Mouse (Mus musculus) forebrain, embryonic 14.5 days (tissue): ENCODE results near the gene Dstyk. TPM values are rescaled to one million over a fixed set of nuclear protein-coding genes. Genes with fewer than 3 reads are reported as not detected.

ENCODE experiments used
- ATAC-seq: fragments of 200-750 bp; cut with Nextera tagmentation; 2 replicates; pipeline ENCODE4 v1.8.0; 2017; ENCODE audit warnings: mild to moderate bottlenecking, moderate library complexity
- DNase-seq: peaks from one replicate; pipeline ENCODE4 v3.0.0-alpha.2; 2015; ENCODE audit warnings: low spot score
- H3K27ac ChIP-seq: fragments of 300-500 bp; sonication (generic); 2 replicates; pipeline ENCODE4 v1.5.1; 2014; ENCODE audit warnings: low read depth, mild to moderate bottlenecking, control low read depth, low read length, moderate library complexity
- H3K27me3 ChIP-seq: fragments of 300-500 bp; sonication (generic); replicated peaks from 2 replicates; pipeline ENCODE4 v1.6.1; 2014; ENCODE audit warnings: low read length, control low read depth, mixed read lengths; ENCODE audit not compliant: control insufficient read depth, insufficient read depth
- H3K36me3 ChIP-seq: fragments of 300-500 bp; sonication (generic); 2 replicates; pipeline ENCODE4 v1.6.1; 2014; ENCODE audit warnings: low read length, control low read depth; ENCODE audit not compliant: control insufficient read depth, insufficient read depth
- H3K4me1 ChIP-seq: fragments of 300-500 bp; sonication (generic); 2 replicates; pipeline ENCODE4 v1.6.1; 2014; ENCODE audit warnings: antibody characterized with exemption, low read length, control low read depth; ENCODE audit not compliant: control insufficient read depth, insufficient read depth
- H3K4me2 ChIP-seq: fragments of 300-500 bp; sonication (generic); 2 replicates; pipeline ENCODE4 v1.6.1; 2014; ENCODE audit warnings: mild to moderate bottlenecking, control low read depth, low read length
- H3K4me3 ChIP-seq: fragments of 300-500 bp; sonication (generic); 2 replicates; pipeline ENCODE4 v1.5.1; 2014; ENCODE audit warnings: low read depth, low read length, control low read depth
- H3K9ac ChIP-seq: fragments of 300-500 bp; sonication (generic); 2 replicates; pipeline ENCODE4 v1.6.1; 2014; ENCODE audit warnings: mild to moderate bottlenecking, low read length, control low read depth, moderate library complexity
- H3K9me3 ChIP-seq: fragments of 300-500 bp; sonication (generic); replicated peaks from 2 replicates; pipeline ENCODE4 v1.6.1; 2016; ENCODE audit warnings: low read length, control low read depth, mixed read lengths; ENCODE audit not compliant: control insufficient read depth
- WGBS: fragments of 180-500 bp; shearing (Covaris S2); extraction: QIAGEN DNeasy Blood & Tissue Kit; methylation state at CpG from one replicate; pipeline ENCODE4 v1.1.7; 2014; 5-methylcytosine and 5-hydroxymethylcytosine counted together
- polyA plus RNA-seq: library from polyadenylated mRNA; unstranded; fragments of >200 nt; fragmentation: Nextera tagmentation; extraction: Ambion mirVana; gene quantifications from 2 replicates; pipeline ENCODE4 v1.2.1, GENCODE M21; 2014

Gene Dstyk
- polyA plus RNA-seq, 1 experiment from 2014 or later, result 7.7 TPM

- Histone ChIP-seq H3K27me3 (no peaks in the 10 kb centered on the region), H3K27ac (no peak overlapping the region), H3K9me3 (no peaks in the 10 kb centered on the region), H3K9ac (no peak overlapping the region), H3K36me3 (peaks cover 12% of the 10 kb centered on the region), H3K4me3 (no peak overlapping the region), H3K4me2 (no peak overlapping the region), H3K4me1 (peaks cover 34% of the 10 kb centered on the region)
- 87% methylated on average over 4 of the region's 4 CpGs for WGBS
- DNase-seq (no peak), ATAC-seq (no peak)
Measured at GRCm38 (mm10) chr1:132385711-132386110, 31.6 kb upstream of the Dstyk start.

GRCm38 (mm10) chr1:132386266-132386665 is 31.1 kb upstream of the Dstyk start:
- no peak for ATAC-seq
- Histone ChIP-seq H3K4me2 (no peak overlapping the region), H3K36me3 (peaks cover 7% of the 10 kb centered on the region), H3K9ac (no peak overlapping the region), H3K27me3 (no peaks in the 10 kb centered on the region), H3K4me3 (no peak overlapping the region), H3K27ac (no peak overlapping the region), H3K4me1 (peaks cover 34% of the 10 kb centered on the region), H3K9me3 (no peaks in the 10 kb centered on the region)
- 64% methylated on average over 4 of the region's 4 CpGs for WGBS
- DNase-seq, result no peak

- H3K4me3 ChIP-seq, result no peak overlapping the region
- DNase-seq (no peak), ATAC-seq (no peak)
- H3K4me2 ChIP-seq, result peak overlapping the region; percentile 73; the same call in 1 of the 2 replicates
- no peaks in the 10 kb centered on the region for H3K27me3 ChIP-seq
- WGBS, result 50% methylated on average over 4 of the region's 4 CpGs
- peak overlapping the region; percentile 43; the same call in 1 of the 2 replicates for H3K9ac ChIP-seq
- no peaks in the 10 kb centered on the region; the same call in 1 of the 2 replicates for H3K36me3 ChIP-seq
- H3K4me1 ChIP-seq, result peaks cover 34% of the 10 kb centered on the region
- H3K27ac ChIP-seq, result no peak overlapping the region
- no peaks in the 10 kb centered on the region for H3K9me3 ChIP-seq
Measured at GRCm38 (mm10) chr1:132387943-132388342, 29.4 kb upstream of the Dstyk start.

- Histone ChIP-seq H3K9ac (peak overlapping the region; percentile 95), H3K4me3 (peak overlapping the region; percentile 77), H3K27me3 (no peaks in the 10 kb centered on the region), H3K4me1 (peaks cover 34% of the 10 kb centered on the region), H3K4me2 (peak overlapping the region; percentile 73), H3K27ac (no peak overlapping the region), H3K9me3 (no peaks in the 10 kb centered on the region), H3K36me3 (no peaks in the 10 kb centered on the region; the same call in 1 of the 2 replicates)
- DNase-seq (no peak), ATAC-seq (no peak)
- WGBS, result 55% methylated on average over 8 of the region's 8 CpGs
Measured at GRCm38 (mm10) chr1:132388813-132389803, 28.2 kb upstream of the Dstyk start.

GRCm38 (mm10) chr1:132389886-132390585 is 27.3 kb upstream of the Dstyk start:
- Histone ChIP-seq H3K4me3 (peak overlapping the region; percentile 77), H3K9ac (peak overlapping the region; percentile 95), H3K4me1 (peaks cover 29% of the 10 kb centered on the region), H3K9me3 (no peaks in the 10 kb centered on the region), H3K4me2 (peak overlapping the region; percentile 73), H3K36me3 (no peaks in the 10 kb centered on the region; the same call in 1 of the 2 replicates), H3K27ac (peak overlapping the region; percentile 2; the same call in 1 of the 2 replicates), H3K27me3 (no peaks in the 10 kb centered on the region)
- DNase-seq (peak; percentile 78), ATAC-seq (0 out of 2 replicates have a peak, but pooled peaks have one; percentile 10)
- 6% methylated on average over 15 of the region's 15 CpGs for WGBS

GRCm38 (mm10) chr1:132390691-132391579 is 26.4 kb upstream of the Dstyk start, which contains the start of gene Tmcc2:
TSS of gene Tmcc2 (minus strand) at chr1:132391281.
- no peaks in the 10 kb centered on the region for H3K27me3 ChIP-seq
- H3K27ac ChIP-seq, result peak within 1 kb of the TSS; percentile 91
- DNase-seq, result peak; percentile 58
- no peaks in the 10 kb centered on the region for H3K9me3 ChIP-seq
- peak; percentile 40 for ATAC-seq
- under 1% methylated on average over 40 of the region's 50 CpGs for WGBS
- peak within 1 kb of the TSS; percentile 77 for H3K4me3 ChIP-seq
- no peaks in the 10 kb centered on the region; the same call in 1 of the 2 replicates for H3K36me3 ChIP-seq
- H3K4me1 ChIP-seq, result peaks cover 27% of the 10 kb centered on the region
- H3K4me2 ChIP-seq, result peak within 1 kb of the TSS; percentile 73
- H3K9ac ChIP-seq, result peak within 1 kb of the TSS; percentile 95

- Histone ChIP-seq H3K9me3 (no peaks in the 10 kb centered on the region), H3K9ac (peak overlapping the region; percentile 95), H3K36me3 (no peaks in the 10 kb centered on the region), H3K4me3 (peak overlapping the region; percentile 77), H3K27me3 (no peaks in the 10 kb centered on the region), H3K4me2 (peak overlapping the region; percentile 73), H3K4me1 (peaks cover 22% of the 10 kb centered on the region), H3K27ac (peak overlapping the region; percentile 91)
- peak; percentile 93 for ATAC-seq
- 0% methylated on average over 34 of the region's 54 CpGs for WGBS
- DNase-seq, result peak; percentile 90
Measured at GRCm38 (mm10) chr1:132391580-132392022, 25.8 kb upstream of the Dstyk start.

GRCm38 (mm10) chr1:132392872-132393271 is 24.5 kb upstream of the Dstyk start:
- no peak overlapping the region for H3K27ac ChIP-seq
- H3K4me3 ChIP-seq, result no peak overlapping the region
- no peaks in the 10 kb centered on the region for H3K27me3 ChIP-seq
- no peak overlapping the region for H3K4me2 ChIP-seq
- no peaks in the 10 kb centered on the region for H3K36me3 ChIP-seq
- 35% methylated on average over 5 of the region's 5 CpGs for WGBS
- H3K9ac ChIP-seq, result no peak overlapping the region
- H3K4me1 ChIP-seq, result peaks cover 22% of the 10 kb centered on the region
- H3K9me3 ChIP-seq, result no peaks in the 10 kb centered on the region
- ATAC-seq (no peak), DNase-seq (no peak)
